Mouse (Mus musculus): ENCODE measurements around the gene Snx29. TPM values are rescaled to one million over a fixed set of nuclear protein-coding genes. Genes with fewer than 3 reads are reported as not detected.
A peak's percentile ranks its signal among the peaks of the same experiment; 100 is the strongest.
"Not testable (repeated sequence)": the region's sequence is repeated elsewhere in the genome, so short reads cannot be mapped to it uniquely, and the experiment has no call there.

Gene Snx29
- polyA plus RNA-seq, 1 experiment from 2014 or later: 12.1 TPM

DNA sequence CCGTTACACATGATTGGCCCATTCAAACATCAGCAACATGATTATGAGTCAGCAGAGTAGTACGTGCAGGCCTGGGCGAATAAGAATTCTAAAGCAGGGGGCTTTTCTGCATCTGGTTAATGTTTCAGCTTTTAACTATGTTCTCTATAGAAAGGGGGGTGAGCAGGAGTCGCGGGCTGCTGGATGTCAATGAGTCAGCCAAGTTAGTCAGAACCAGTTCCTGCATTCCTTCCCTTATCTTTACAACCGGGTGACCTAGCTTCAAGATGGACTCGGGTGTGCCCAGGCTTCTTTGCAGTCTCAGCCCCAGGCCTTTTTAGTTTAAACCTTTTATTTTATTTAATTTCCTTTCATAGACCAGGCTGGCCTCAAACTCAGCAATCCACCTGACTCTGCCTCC is 189.0 kb downstream of the Snx29 start:
- 94% methylated on average over 7 of the region's 7 CpGs for WGBS
- not testable (repeated sequence) for DNase-seq (ENCODE audit: low spot score); H3K27ac ChIP-seq (replicated peaks); H3K9me3 ChIP-seq; H3K36me3 ChIP-seq (replicated peaks); H3K27me3 ChIP-seq (replicated peaks; ENCODE audit: low read depth, poor library complexity, severe bottlenecking); H3K4me1 ChIP-seq; H3K4me3 ChIP-seq

DNA sequence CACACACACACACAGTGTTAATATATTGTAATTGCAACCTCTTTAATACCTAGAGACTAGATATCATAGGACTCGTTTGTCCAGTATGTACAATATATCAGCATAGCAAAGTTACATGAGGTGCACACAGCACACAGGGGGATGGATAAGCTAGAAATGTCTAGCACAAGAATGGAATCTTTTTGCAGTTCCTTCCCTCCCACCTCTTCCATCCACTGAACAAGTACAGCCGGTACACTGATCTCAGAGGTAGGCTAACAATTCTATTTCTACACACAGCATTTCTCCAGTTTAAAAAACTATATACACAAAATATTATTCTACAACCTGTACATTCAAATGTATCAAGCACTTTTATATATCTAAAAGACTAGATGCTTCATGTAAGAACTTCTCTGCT is 194.0 kb downstream of the Snx29 start:
- WGBS: 95% methylated on average over 2 of the region's 2 CpGs
- Histone ChIP-seq H3K27me3 (replicated peaks; ENCODE audit: low read depth, poor library complexity, severe bottlenecking) (no peaks in the 10 kb centered on the region), H3K27ac (replicated peaks) (no peak overlapping the region)

DNA sequence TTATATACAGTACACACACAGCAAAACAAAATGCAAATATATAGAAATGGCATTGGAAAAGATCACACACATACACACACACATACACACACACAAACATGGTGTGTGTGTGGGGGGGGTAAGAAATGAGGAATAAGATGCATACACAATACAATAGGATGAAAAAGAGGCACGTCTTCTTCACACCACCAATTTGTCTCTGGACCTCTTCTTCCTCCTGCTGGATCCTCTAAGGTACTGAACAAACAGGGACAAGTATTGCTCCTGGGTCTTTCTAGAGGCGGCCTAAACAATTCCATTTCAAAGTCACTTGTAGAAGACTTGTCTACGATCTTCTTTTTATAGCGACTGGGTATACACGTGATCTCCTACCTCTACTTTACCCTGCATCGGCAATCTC is 194.7 kb downstream of the Snx29 start:
- no peak for DNase-seq (ENCODE audit: low spot score)

More for the DNA sequence above, 194.0 kb downstream of the Snx29 start:
- DNase-seq (ENCODE audit: low spot score): no peak
- Histone ChIP-seq H3K4me1 (peaks cover 13% of the 10 kb centered on the region), H3K4me3 (no peak overlapping the region), H3K9me3 (no peaks in the 10 kb centered on the region), H3K36me3 (replicated peaks) (peaks cover 15% of the 10 kb centered on the region)

DNA sequence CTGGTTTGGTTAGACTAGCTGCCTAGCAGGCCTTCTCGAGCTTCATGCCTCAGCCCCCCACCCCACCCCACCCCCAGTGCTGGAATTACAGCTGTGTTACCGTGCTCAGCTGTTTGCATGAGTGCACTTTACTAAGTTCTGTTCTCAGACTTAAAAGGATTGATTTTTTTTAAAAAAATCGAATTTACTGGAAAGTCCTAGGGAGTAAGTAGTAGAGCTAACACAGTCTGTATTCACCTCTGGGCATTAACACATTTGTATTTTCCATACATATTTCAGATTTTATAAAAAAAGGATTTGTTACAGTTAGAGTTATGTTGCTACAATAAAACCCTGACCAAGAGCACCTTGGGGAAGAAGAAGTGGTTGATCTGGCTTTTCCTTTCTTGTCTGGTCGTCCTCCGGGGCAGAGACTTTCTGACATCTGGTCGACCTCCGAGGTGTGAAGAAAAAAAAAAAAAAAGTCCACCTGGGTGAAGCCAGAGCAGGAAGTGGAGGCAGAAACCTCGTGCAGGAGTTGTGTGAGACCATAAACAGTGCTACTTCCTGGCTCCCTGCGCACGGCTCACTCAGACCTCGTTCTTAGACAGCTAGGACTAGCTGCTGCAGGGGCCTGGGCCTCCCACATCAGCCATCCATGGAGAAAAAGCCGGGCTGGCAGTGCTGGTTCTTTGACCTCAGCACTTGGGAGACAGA is 196.2 kb downstream of the Snx29 start:
- Histone ChIP-seq H3K4me3 (no peak overlapping the region), H3K36me3 (replicated peaks) (peaks cover 15% of the 10 kb centered on the region), H3K27ac (replicated peaks) (no peak overlapping the region), H3K9me3 (no peaks in the 10 kb centered on the region), H3K27me3 (replicated peaks; ENCODE audit: low read depth, poor library complexity, severe bottlenecking) (no peaks in the 10 kb centered on the region), H3K4me1 (peaks cover 13% of the 10 kb centered on the region)
- 87% methylated on average over 12 of the region's 12 CpGs for WGBS
- DNase-seq (ENCODE audit: low spot score): no peak

More for the DNA sequence above, 194.7 kb downstream of the Snx29 start:
- no peaks in the 10 kb centered on the region for H3K27me3 ChIP-seq (replicated peaks; ENCODE audit: low read depth, poor library complexity, severe bottlenecking)
- WGBS: 95% methylated on average over 6 of the region's 6 CpGs
- H3K4me3 ChIP-seq: no peak overlapping the region
- peaks cover 15% of the 10 kb centered on the region for H3K36me3 ChIP-seq (replicated peaks)
- H3K9me3 ChIP-seq: no peaks in the 10 kb centered on the region
- no peak overlapping the region for H3K27ac ChIP-seq (replicated peaks)
- peaks cover 13% of the 10 kb centered on the region for H3K4me1 ChIP-seq

DNA sequence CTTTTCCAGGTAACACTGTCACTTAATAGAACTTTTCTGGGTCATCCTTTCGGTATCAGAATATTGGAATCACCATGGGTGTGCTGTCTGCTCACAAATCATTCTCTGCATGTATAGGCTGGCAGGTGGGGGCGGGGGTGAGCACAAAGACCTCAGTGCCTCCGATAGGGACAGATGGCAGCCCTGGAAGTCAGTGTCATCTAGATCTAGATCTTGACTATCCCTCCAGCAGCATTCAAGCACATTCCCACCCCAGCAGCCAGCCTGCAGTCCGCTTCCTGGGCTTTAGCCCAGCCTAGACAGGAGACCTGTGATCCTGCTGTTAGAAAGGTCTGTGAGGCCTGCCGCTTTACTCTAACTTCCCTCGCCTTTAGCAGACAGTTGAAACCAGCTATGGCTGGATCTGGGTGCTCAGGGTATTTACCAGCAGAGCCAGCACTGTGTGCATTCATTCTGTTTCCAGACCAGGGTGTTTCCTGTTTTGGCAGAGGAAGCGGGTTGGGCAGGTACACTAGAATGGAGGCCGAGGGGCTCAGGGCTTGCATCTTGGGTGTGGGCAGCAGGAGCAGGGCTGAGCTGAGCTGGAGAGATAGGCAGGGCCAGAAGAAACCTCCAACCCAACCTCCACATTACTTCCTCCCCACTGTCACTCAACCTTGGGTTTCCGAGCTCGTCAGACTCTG is 203.5 kb downstream of the Snx29 start:
- no peaks in the 10 kb centered on the region for H3K27me3 ChIP-seq (replicated peaks; ENCODE audit: low read depth, poor library complexity, severe bottlenecking)
- no peaks in the 10 kb centered on the region for H3K36me3 ChIP-seq (replicated peaks)
- H3K9me3 ChIP-seq: no peaks in the 10 kb centered on the region
- no peak overlapping the region for H3K4me3 ChIP-seq
- WGBS: 81% methylated on average over 10 of the region's 10 CpGs
- no peak for DNase-seq (ENCODE audit: low spot score)
- H3K4me1 ChIP-seq: peaks cover 15% of the 10 kb centered on the region
- H3K27ac ChIP-seq (replicated peaks): no peak overlapping the region; the same call in 1 of the 2 replicates

DNA sequence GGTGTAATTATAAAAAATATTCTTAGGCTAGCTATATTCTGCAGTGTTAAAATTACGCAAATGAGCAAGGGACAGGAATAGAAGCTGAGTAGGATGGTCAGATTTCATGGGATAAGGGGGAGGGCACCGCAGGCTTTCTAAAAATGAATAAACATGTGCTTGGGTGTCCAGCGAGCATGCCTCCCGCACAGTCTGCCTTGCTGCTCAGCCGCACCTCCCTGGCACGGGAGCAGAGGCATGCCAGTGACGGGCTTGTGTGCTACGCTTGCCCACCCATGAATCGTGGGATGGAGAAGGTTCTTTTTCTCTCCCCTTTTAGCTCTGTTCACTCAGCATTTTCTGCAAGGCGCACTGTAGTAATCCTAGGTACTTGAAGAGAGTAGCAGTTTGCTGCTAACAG is 204.3 kb downstream of the Snx29 start:
- Histone ChIP-seq H3K36me3 (replicated peaks) (no peaks in the 10 kb centered on the region), H3K4me3 (no peak overlapping the region), H3K4me1 (peaks cover 11% of the 10 kb centered on the region), H3K27me3 (replicated peaks; ENCODE audit: low read depth, poor library complexity, severe bottlenecking) (no peaks in the 10 kb centered on the region), H3K9me3 (no peaks in the 10 kb centered on the region), H3K27ac (replicated peaks) (no peak overlapping the region)
- no peak for DNase-seq (ENCODE audit: low spot score)
- WGBS: 82% methylated on average over 10 of the region's 10 CpGs

DNA sequence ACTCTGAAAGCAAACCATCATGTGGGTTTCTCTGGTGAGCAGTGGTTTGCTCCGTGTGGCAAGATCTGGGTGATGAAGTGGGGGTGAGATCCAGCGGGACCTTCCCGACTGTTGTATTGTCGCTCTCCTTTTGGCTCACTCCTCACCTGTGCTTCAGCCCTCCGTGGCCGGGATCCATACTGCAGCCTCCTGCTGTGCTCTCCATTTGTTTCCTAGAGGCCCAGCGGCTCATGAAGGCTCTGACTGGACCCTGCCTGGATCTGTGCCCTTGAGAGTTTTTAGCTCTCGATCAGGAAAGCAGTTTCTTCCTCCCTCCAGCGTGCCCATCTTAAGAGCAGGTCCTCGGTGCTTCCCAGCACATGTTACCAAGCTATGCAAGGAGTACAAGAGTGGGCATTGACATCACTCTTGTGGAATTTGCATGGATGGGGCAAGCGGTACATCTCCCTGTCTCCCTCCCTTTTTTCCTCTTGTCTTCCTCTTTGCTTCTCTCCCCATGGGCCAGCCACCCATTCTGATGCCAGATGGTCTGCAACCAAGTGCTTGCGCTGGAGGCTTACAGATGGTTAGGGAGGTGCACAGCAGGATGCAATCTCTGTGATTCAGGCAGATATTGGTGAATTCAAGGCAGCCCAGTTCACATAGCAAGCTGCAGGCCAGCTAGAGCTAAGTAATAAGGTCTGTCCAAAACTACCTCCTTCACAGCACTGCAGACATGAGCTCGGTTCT is 207.9 kb downstream of the Snx29 start:
- Histone ChIP-seq H3K27ac (replicated peaks) (no peak overlapping the region), H3K36me3 (replicated peaks) (no peaks in the 10 kb centered on the region), H3K27me3 (replicated peaks; ENCODE audit: low read depth, poor library complexity, severe bottlenecking) (no peaks in the 10 kb centered on the region), H3K4me1 (peaks cover 16% of the 10 kb centered on the region), H3K4me3 (no peak overlapping the region), H3K9me3 (no peaks in the 10 kb centered on the region)
- DNase-seq (ENCODE audit: low spot score): no peak
- 57% methylated on average over 13 of the region's 13 CpGs for WGBS

DNA sequence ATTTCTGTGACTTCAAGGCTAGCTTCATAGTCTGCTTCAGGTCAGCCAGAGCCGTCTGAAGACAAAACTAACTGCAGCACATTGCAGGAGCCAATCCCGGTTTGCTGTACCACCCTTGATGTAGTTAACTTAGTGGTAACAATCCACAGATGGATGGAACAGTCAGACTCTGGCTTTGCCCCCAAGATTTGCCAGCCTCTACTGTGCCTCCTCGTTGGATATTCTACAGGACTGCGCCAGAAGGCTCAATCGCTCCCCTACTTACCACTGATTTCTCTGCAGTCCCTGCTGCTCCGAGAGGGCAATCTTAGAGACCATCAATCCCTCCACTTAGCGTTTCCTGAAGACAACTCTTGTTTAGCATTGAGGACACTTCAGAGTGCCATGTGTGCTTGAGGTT is 208.7 kb downstream of the Snx29 start:
- WGBS: 89% methylated on average over 7 of the region's 7 CpGs
- H3K27me3 ChIP-seq (replicated peaks; ENCODE audit: low read depth, poor library complexity, severe bottlenecking): no peaks in the 10 kb centered on the region
- no peaks in the 10 kb centered on the region for H3K9me3 ChIP-seq
- H3K36me3 ChIP-seq (replicated peaks): no peaks in the 10 kb centered on the region
- no peak overlapping the region for H3K4me3 ChIP-seq
- no peak overlapping the region for H3K27ac ChIP-seq (replicated peaks)
- no peak for DNase-seq (ENCODE audit: low spot score)
- peaks cover 12% of the 10 kb centered on the region for H3K4me1 ChIP-seq

GRCm38 (mm10) chr16:11532592-11532991 is 209.9 kb downstream of the Snx29 start:
- 73% methylated on average over 8 of the region's 8 CpGs for WGBS
- Histone ChIP-seq H3K36me3 (replicated peaks) (no peaks in the 10 kb centered on the region), H3K4me3 (no peak overlapping the region), H3K27ac (replicated peaks) (no peak overlapping the region), H3K27me3 (replicated peaks; ENCODE audit: low read depth, poor library complexity, severe bottlenecking) (no peaks in the 10 kb centered on the region), H3K9me3 (no peaks in the 10 kb centered on the region), H3K4me1 (peaks cover 12% of the 10 kb centered on the region)
- peak; percentile 45 for DNase-seq (ENCODE audit: low spot score)

DNA sequence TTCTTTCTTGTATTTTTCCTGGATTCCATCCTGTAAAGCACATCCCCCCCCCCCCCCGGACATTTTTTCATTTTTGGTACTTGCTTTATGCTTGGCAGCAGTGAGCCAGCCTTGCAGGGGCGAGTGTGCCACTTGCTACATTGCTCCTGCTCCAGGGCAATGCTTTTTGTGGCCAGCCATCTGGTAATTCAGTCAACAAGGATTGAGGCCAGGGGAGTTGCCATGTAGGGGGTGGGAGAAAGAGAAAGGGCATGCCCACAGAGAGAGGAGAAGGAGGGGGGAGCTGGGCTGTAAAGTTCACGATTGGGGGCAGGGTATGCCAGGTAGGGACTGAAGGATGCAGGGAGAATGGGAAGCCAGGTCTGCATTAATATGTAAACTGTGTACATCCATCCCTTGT is 210.7 kb downstream of the Snx29 start:
- Histone ChIP-seq H3K4me3 (no peak overlapping the region), H3K36me3 (replicated peaks) (no peaks in the 10 kb centered on the region), H3K27me3 (replicated peaks; ENCODE audit: low read depth, poor library complexity, severe bottlenecking) (no peaks in the 10 kb centered on the region), H3K27ac (replicated peaks) (no peak overlapping the region), H3K4me1 (peaks cover 20% of the 10 kb centered on the region), H3K9me3 (no peaks in the 10 kb centered on the region)
- DNase-seq (ENCODE audit: low spot score): no peak
- WGBS: 76% methylated on average over 3 of the region's 3 CpGs

- Histone ChIP-seq H3K27ac (replicated peaks) (no peak overlapping the region), H3K4me3 (no peak overlapping the region), H3K4me1 (peaks cover 18% of the 10 kb centered on the region), H3K36me3 (replicated peaks) (no peaks in the 10 kb centered on the region), H3K9me3 (no peaks in the 10 kb centered on the region), H3K27me3 (replicated peaks; ENCODE audit: low read depth, poor library complexity, severe bottlenecking) (no peaks in the 10 kb centered on the region)
- WGBS: 56% methylated on average over 5 of the region's 5 CpGs
- DNase-seq (ENCODE audit: low spot score): no peak
Measured at GRCm38 (mm10) chr16:11537663-11538062, 215.0 kb downstream of the Snx29 start.

GRCm38 (mm10) chr16:11538191-11538590 is 215.5 kb downstream of the Snx29 start:
- H3K4me3 ChIP-seq: no peak overlapping the region
- no peaks in the 10 kb centered on the region for H3K27me3 ChIP-seq (replicated peaks; ENCODE audit: low read depth, poor library complexity, severe bottlenecking)
- no peaks in the 10 kb centered on the region for H3K9me3 ChIP-seq
- H3K36me3 ChIP-seq (replicated peaks): no peaks in the 10 kb centered on the region
- 48% methylated on average over 3 of the region's 3 CpGs for WGBS
- peaks cover 16% of the 10 kb centered on the region for H3K4me1 ChIP-seq
- H3K27ac ChIP-seq (replicated peaks): no peak overlapping the region
- DNase-seq (ENCODE audit: low spot score): peak; percentile 46

- H3K4me1 ChIP-seq: peaks cover 16% of the 10 kb centered on the region
Measured at GRCm38 (mm10) chr16:11540961-11541360, 218.3 kb downstream of the Snx29 start.

More at GRCm38 (mm10) chr16:11540961-11541360, 218.3 kb downstream of the Snx29 start:
- no peak for DNase-seq (ENCODE audit: low spot score)
- H3K27ac ChIP-seq (replicated peaks): no peak overlapping the region
- no peaks in the 10 kb centered on the region for H3K27me3 ChIP-seq (replicated peaks; ENCODE audit: low read depth, poor library complexity, severe bottlenecking)
- no peak overlapping the region for H3K4me3 ChIP-seq
- no peaks in the 10 kb centered on the region; the same call in 1 of the 2 replicates for H3K9me3 ChIP-seq
- no peaks in the 10 kb centered on the region for H3K36me3 ChIP-seq (replicated peaks)

Data from embryonic facial prominence, embryonic 10.5 days (tissue).